Mouse (Mus musculus): ENCODE data around the gene Cdkl2. TPM values are rescaled to one million over a fixed set of nuclear protein-coding genes. Genes with fewer than 3 reads are reported as not detected.

Gene Cdkl2
- total and polyA plus RNA-seq, 2 experiments from 2014 or later: 17.6 to 24.1 TPM

DNA sequence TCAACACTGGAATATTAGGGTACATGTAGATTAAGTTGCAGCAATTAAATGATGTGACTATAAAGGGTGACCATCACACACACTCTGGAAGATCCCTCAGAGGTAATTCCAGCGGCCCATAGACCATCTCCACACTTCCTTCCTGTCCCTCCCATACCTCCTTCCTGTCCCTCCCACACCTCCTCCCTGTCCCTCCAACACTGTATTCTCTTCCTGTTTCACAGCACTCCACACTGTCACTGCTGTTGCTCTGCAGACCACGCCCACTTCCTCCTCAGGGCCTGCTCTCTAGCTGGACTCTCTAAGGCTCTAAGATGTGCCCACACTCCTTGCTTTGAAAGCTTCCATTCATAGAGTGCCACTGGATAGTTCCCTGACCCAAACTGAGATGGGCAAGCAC lies 42.9 kb downstream of the Cdkl2 start:
- 72% methylated on average over 2 of the region's 2 CpGs for WGBS
- TF ChIP-seq CTCF (IDR thresholded peaks at IDR 0.05; ENCODE audit: low read depth): no peak
- Histone ChIP-seq H3K9ac (no peak overlapping the region), H3K4me1 (ENCODE audit: insufficient read depth) (no peaks in the 10 kb centered on the region), H3K4me3 (ENCODE audit: low read depth, low read length) (no peak overlapping the region), H3K36me3 (ENCODE audit: insufficient read depth) (no peaks in the 10 kb centered on the region), H3K4me2 (ENCODE audit: low read depth) (no peak overlapping the region), H3K27me3 (ENCODE audit: insufficient read depth, low read length) (no peaks in the 10 kb centered on the region), H3K9me3 (ENCODE audit: low read length) (no peaks in the 10 kb centered on the region), H3K27ac (ENCODE audit: low read depth, low read length) (no peak overlapping the region)
- no peak for DNase-seq
- no peak for ATAC-seq

DNA sequence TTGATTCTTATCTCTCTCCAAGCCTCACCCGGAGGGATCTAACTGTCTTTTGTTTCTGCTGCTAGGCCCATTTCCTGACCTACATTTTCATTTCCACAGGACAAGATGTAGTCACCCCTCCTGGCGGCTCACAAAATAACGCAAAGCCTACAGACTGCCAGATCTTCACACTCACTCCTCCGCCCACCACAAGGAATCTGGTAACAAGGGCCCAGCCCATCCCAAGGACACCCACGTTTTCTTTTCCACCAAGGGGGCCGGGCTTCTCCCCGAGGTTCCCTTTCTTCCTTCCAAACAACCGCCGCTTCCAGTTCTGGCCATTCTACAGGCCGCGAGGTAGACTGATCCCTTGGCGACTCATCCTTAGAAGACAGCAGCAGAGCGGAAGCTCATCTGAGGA lies 49.1 kb downstream of the Cdkl2 start:
- Histone ChIP-seq H3K36me3 (ENCODE audit: insufficient read depth) (no peaks in the 10 kb centered on the region), H3K4me2 (ENCODE audit: low read depth) (no peak overlapping the region), H3K9ac (no peak overlapping the region), H3K9me3 (ENCODE audit: low read length) (no peaks in the 10 kb centered on the region), H3K4me1 (ENCODE audit: insufficient read depth) (no peaks in the 10 kb centered on the region), H3K27ac (ENCODE audit: low read depth, low read length) (no peak overlapping the region), H3K27me3 (ENCODE audit: insufficient read depth, low read length) (no peaks in the 10 kb centered on the region), H3K4me3 (ENCODE audit: low read depth, low read length) (no peak overlapping the region)
- WGBS: 60% methylated on average over 13 of the region's 13 CpGs
- DNase-seq: no peak
- TF ChIP-seq CTCF (IDR thresholded peaks at IDR 0.05; ENCODE audit: low read depth): no peak
- ATAC-seq: no peak

DNA sequence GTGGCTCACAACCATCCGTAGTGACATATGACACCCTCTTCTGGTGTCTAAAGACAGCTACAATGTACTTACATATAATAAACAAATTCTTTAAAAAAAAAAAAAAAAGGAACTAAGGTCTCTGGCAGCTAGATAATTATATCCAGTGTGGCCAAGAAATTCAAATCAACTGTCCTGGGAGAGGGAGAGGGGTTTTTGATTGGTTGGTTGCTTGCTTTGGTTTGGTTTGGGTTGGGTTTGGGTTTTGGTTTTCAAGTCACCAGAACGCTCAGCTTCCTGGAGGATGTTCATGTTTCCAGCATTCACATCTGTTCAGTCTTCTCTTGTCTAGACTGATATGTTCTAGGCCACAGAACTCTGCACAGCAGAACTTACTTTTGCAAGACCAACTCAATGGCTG lies 50.6 kb downstream of the Cdkl2 start:
- TF ChIP-seq CTCF (IDR thresholded peaks at IDR 0.05; ENCODE audit: low read depth): no peak
- Histone ChIP-seq H3K27ac (ENCODE audit: low read depth, low read length) (no peak overlapping the region), H3K4me1 (ENCODE audit: insufficient read depth) (no peaks in the 10 kb centered on the region), H3K36me3 (ENCODE audit: insufficient read depth) (no peaks in the 10 kb centered on the region), H3K4me2 (ENCODE audit: low read depth) (no peak overlapping the region), H3K9ac (no peak overlapping the region), H3K4me3 (ENCODE audit: low read depth, low read length) (no peak overlapping the region), H3K9me3 (ENCODE audit: low read length) (no peaks in the 10 kb centered on the region), H3K27me3 (ENCODE audit: insufficient read depth, low read length) (no peaks in the 10 kb centered on the region)
- 91% methylated on average over 2 of the region's 2 CpGs for WGBS
- no peak for ATAC-seq
- no peak for DNase-seq

DNA sequence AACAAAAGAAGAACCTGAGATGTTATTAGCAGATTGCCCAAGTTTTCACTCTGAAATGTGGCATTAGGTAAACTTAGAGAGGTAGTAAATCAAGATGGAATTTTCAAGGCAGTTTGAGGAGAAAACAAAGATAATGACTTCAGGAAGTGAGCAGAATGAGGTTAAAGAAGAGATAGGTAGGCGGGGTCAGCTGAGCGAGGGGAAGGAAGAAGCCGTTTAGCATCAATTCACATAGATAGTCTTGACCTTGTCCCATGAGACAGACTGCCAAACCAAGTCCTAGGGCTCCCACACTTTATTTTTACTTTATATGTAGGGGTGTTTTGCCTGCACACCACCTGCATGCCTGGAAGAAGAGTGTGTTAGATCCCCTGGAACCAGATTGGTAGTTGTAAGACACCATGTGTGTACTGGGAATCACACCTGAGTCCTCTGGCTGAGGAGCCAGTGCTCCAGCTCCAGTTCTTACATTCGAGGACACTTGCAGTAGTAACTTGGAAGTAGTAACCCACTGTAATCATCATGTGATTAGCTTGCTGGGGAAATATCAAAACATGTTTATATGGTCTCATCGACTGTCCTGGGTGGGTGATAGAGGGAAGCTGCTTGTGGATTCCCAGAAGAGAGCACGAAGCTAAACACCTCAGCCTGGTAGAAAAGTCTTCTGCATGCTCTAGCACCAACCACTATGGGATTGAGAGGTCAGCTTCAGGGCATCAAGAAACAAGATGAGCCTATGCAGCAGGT lies 52.3 kb downstream of the Cdkl2 start:
- no peak for DNase-seq
- Histone ChIP-seq H3K9ac (no peak overlapping the region), H3K27ac (ENCODE audit: low read depth, low read length) (no peak overlapping the region), H3K9me3 (ENCODE audit: low read length) (no peaks in the 10 kb centered on the region), H3K4me3 (ENCODE audit: low read depth, low read length) (no peak overlapping the region), H3K27me3 (ENCODE audit: insufficient read depth, low read length) (no peaks in the 10 kb centered on the region), H3K4me1 (ENCODE audit: insufficient read depth) (no peaks in the 10 kb centered on the region), H3K36me3 (ENCODE audit: insufficient read depth) (no peaks in the 10 kb centered on the region), H3K4me2 (ENCODE audit: low read depth) (no peak overlapping the region)
- TF ChIP-seq CTCF (IDR thresholded peaks at IDR 0.05; ENCODE audit: low read depth): no peak
- no peak for ATAC-seq
- 91% methylated on average over 6 of the region's 6 CpGs for WGBS

DNA sequence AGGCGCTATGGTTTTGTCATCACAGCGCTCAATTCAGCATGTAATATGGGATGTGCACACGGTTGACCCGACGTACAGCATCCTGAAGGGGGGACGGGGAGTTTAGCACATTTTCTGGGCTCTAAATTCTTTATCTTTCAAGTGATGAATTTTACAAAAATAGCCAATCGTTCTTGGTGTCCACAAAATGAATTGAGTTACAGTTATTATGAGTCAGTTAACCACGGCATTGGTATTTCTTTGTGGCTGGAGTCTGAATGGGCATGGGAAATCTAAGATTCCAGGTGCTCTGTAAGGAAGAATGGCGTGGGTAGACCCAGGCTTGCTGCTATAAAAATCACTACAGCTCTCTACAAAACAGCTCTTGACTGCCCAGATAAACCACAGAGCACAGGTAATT lies 54.4 kb downstream of the Cdkl2 start:
- Histone ChIP-seq H3K4me1 (ENCODE audit: insufficient read depth) (no peaks in the 10 kb centered on the region), H3K4me2 (ENCODE audit: low read depth) (no peak overlapping the region), H3K36me3 (ENCODE audit: insufficient read depth) (no peaks in the 10 kb centered on the region), H3K4me3 (ENCODE audit: low read depth, low read length) (no peak overlapping the region), H3K27me3 (ENCODE audit: insufficient read depth, low read length) (no peaks in the 10 kb centered on the region), H3K9ac (no peak overlapping the region), H3K27ac (ENCODE audit: low read depth, low read length) (no peak overlapping the region), H3K9me3 (ENCODE audit: low read length) (no peaks in the 10 kb centered on the region)
- WGBS: 82% methylated on average over 9 of the region's 9 CpGs
- ATAC-seq (no peak), DNase-seq (no peak)
- no peak for TF ChIP-seq CTCF (IDR thresholded peaks at IDR 0.05; ENCODE audit: low read depth)

DNA sequence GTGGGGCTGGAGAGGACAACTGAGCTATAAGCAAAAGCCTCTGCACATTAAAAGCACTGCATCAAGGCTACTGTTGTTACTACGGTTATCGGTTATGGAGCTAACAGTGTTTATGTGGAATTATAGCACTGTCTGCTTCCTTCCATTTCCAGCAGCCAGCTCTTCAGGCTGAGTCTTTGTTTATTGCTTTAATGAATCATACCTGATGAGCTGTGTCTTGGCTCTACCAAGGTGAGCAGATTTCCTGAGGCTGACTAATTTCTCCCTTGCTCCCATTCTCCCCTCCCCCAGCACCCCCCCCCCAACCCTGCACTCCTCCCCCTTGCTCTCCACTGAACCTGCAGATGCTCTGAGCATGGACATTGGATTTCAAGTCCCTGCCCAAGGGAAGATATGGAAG lies 55.9 kb downstream of the Cdkl2 start:
- Histone ChIP-seq H3K27ac (ENCODE audit: low read depth, low read length) (no peak overlapping the region), H3K4me1 (ENCODE audit: insufficient read depth) (no peaks in the 10 kb centered on the region), H3K9me3 (ENCODE audit: low read length) (no peaks in the 10 kb centered on the region), H3K4me2 (ENCODE audit: low read depth) (no peak overlapping the region), H3K27me3 (ENCODE audit: insufficient read depth, low read length) (no peaks in the 10 kb centered on the region), H3K36me3 (ENCODE audit: insufficient read depth) (no peaks in the 10 kb centered on the region), H3K4me3 (ENCODE audit: low read depth, low read length) (no peak overlapping the region), H3K9ac (no peak overlapping the region)
- no peak for ATAC-seq
- DNase-seq: no peak
- no peak for TF ChIP-seq CTCF (IDR thresholded peaks at IDR 0.05; ENCODE audit: low read depth)
- 96% methylated on average over 2 of the region's 2 CpGs for WGBS

DNA sequence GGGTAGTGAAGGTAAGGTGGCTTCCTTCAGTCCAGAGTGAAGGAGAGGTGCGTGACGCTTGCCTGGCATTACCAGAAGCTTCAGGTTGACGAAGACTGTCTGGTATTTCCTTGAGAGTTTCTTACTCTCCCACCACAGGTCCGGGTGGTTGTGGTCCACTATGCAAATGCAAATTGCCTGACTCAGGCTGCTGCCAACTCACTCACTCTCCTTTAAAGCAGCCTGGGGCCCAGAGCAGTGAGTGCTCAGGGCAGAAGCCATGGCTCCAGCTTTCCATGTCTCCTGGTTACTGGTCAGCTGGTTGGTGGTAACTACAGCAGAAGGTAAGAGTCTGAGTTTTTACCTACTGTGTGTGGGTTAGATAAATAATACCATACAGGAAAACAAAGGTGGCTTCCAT lies 56.4 kb downstream of the Cdkl2 start, which contains the start of gene Odaph:
TSS of gene Odaph (plus strand) at position 240 of the 400 bp plus-strand sequence.
- no peak for TF ChIP-seq CTCF (IDR thresholded peaks at IDR 0.05; ENCODE audit: low read depth)
- Histone ChIP-seq H3K27me3 (ENCODE audit: insufficient read depth, low read length) (no peaks in the 10 kb centered on the region), H3K4me3 (ENCODE audit: low read depth, low read length) (no peak within 1 kb of the TSS), H3K36me3 (ENCODE audit: insufficient read depth) (no peaks in the 10 kb centered on the region), H3K27ac (ENCODE audit: low read depth, low read length) (no peak within 1 kb of the TSS), H3K9me3 (ENCODE audit: low read length) (no peaks in the 10 kb centered on the region), H3K9ac (no peak within 1 kb of the TSS), H3K4me2 (ENCODE audit: low read depth) (no peak within 1 kb of the TSS), H3K4me1 (ENCODE audit: insufficient read depth) (no peaks in the 10 kb centered on the region)
- ATAC-seq: no peak
- WGBS: 72% methylated on average over 4 of the region's 4 CpGs
- no peak for DNase-seq

All from forebrain, postnatal 0 days (tissue).